Mouse (Mus musculus) testis, adult 2 months (tissue): ENCODE data around the gene Polr2f. TPM values are rescaled to one million over a fixed set of nuclear protein-coding genes. Genes with fewer than 3 reads are reported as not detected.

Source experiments
- H3K27ac ChIP-seq: fragments of 200-500 bp; 2 replicates; pipeline ENCODE4 v1.5.1; 2012; ENCODE audit warnings: low read depth, low read length; ENCODE audit not compliant: control insufficient read depth, insufficient read depth
- H3K27me3 ChIP-seq: fragments of 200-500 bp; 2 replicates; pipeline ENCODE4 v1.6.1; 2012; ENCODE audit warnings: mild to moderate bottlenecking, low read length, moderate library complexity; ENCODE audit not compliant: control insufficient read depth, insufficient read depth
- H3K36me3 ChIP-seq: fragments of 200-500 bp; 2 replicates; pipeline ENCODE4 v1.6.1; 2012; ENCODE audit warnings: mild to moderate bottlenecking, low read length; ENCODE audit not compliant: control insufficient read depth, insufficient read depth
- H3K4me1 ChIP-seq: fragments of 200-500 bp; 2 replicates; pipeline ENCODE4 v1.6.1; 2012; ENCODE audit warnings: low read length; ENCODE audit not compliant: control insufficient read depth, insufficient read depth
- H3K4me3 ChIP-seq: fragments of 200-500 bp; 2 replicates; pipeline ENCODE4 v1.5.1; 2012; ENCODE audit warnings: low read depth, mild to moderate bottlenecking, low read length, moderate library complexity, mixed read lengths; ENCODE audit not compliant: control insufficient read depth
- CTCF ChIP-seq: fragments of 200-500 bp; IDR thresholded peaks from 2 replicates; pipeline ENCODE4 v1.5.1; 2012; ENCODE audit warnings: low read depth, mild to moderate bottlenecking, inconsistent platforms, low read length, moderate library complexity; ENCODE audit not compliant: control insufficient read depth, insufficient read depth, insufficient replicate concordance
- POLR2A ChIP-seq: fragments of 200-500 bp; IDR thresholded peaks from 2 replicates; pipeline ENCODE4 v1.6.1; 2012; ENCODE audit warnings: low read depth, mild to moderate bottlenecking, inconsistent platforms, low read length, moderate library complexity; ENCODE audit not compliant: control insufficient read depth
- polyA plus RNA-seq: library from polyadenylated mRNA; depleted of rRNA; stranded (reverse); fragments of >200 nt; gene quantifications from 2 replicates; pipeline ENCODE4 v1.2.3, GENCODE M21; 2012

Gene Polr2f
- polyA plus RNA-seq, 1 experiment: 41.1 TPM

DNA sequence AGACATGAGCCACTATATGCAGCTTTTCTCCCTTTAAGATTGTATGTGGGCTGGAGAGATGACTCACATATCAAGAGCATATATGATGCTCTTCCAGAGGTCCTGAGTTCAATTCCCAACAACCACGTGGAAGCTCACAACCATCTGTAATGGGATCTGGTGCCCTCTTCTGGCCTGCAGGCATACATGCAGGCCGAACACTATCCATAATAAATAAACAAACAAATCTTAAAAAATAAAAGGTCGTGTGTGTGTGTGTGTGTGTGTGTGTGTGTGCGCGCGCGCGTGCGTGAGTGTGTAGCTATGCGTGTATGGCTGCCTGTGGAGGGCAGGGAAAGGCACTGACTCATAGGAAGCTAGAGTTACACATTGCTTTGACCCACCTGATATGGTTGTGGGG lies 1.2 kb upstream of the Polr2f start:
- Histone ChIP-seq H3K4me3 (peak overlapping the region; percentile 36), H3K27me3 (no peaks in the 10 kb centered on the region), H3K4me1 (no peaks in the 10 kb centered on the region; the same call in 1 of the 2 replicates), H3K27ac (no peak overlapping the region), H3K36me3 (no peaks in the 10 kb centered on the region; the same call in none of the 2 replicates)
- TF ChIP-seq CTCF (no peak), POLR2A (no peak)

DNA sequence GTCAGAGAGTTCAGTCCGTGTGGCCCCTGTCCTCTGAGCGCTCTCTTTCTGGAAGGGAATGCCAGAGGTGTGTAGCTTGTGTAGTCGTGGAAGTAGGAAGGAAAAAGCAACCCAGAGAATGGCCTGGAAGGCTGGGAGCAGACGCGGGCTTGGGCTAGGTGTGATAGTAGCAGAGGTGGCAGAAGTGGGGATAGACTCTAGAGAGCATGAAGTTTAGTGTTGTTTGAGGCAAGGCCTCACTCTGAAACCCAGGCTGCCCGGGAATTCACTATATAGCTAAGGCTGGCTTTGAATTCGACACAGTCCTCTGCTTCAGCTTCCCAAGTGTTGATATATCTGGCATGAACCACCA lies 733 bp downstream of the Polr2f start:
- H3K27me3 ChIP-seq: no peaks in the 10 kb centered on the region
- peaks cover 2% of the 10 kb centered on the region for H3K36me3 ChIP-seq
- H3K4me3 ChIP-seq: peak overlapping the region; percentile 88
- TF ChIP-seq CTCF (no peak), POLR2A (no peak)
- H3K4me1 ChIP-seq: no peaks in the 10 kb centered on the region; the same call in 1 of the 2 replicates
- peak overlapping the region; percentile 2; the same call in 1 of the 2 replicates for H3K27ac ChIP-seq

DNA sequence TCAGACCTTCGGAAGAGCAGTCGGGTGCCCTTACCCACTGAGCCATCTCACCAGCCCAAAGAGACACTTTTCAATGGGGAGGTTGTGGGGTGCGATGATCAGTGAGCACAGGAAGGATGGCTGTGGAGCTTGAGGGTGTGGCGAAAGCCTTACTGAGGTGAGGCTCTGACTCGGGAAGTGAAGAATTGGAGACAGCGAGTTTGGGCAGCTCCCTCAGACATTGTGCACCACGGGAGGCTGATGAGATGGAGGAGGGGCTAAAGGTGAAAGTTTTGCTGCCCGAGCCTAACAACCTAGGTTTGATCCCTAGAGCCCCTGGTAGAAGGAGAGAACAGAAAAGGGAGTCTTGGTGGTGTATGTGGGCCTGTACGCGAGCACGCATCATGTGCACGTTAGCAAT lies 2.5 kb downstream of the Polr2f start:
- Histone ChIP-seq H3K36me3 (peaks cover 3% of the 10 kb centered on the region), H3K4me3 (no peak overlapping the region), H3K27ac (no peak overlapping the region), H3K4me1 (no peaks in the 10 kb centered on the region; the same call in 1 of the 2 replicates), H3K27me3 (no peaks in the 10 kb centered on the region)
- TF ChIP-seq POLR2A: no peak
- TF ChIP-seq CTCF: no peak

DNA sequence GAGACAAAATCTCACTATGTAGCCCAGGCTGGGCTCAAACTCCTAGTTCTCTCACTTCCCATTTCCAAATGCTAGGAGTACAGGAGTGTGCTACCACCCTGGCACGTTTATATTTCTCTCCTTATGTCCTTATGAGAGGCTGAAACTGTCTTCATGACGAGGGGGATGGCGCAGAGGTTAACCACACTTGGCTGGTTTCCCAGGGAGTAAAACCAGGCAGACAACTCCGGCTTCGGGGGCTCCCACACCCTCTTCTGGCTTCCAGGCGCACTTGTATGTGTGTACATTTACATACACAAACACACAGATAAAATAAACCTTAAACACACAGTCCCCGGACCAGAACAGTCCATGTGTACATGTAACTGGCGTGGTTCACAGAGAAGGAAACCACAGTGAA lies 3.2 kb downstream of the Polr2f start:
- no peaks in the 10 kb centered on the region; the same call in 1 of the 2 replicates for H3K4me1 ChIP-seq
- H3K4me3 ChIP-seq: no peak overlapping the region
- H3K27ac ChIP-seq: no peak overlapping the region
- TF ChIP-seq POLR2A (no peak), CTCF (no peak)
- peaks cover 3% of the 10 kb centered on the region for H3K36me3 ChIP-seq
- H3K27me3 ChIP-seq: no peaks in the 10 kb centered on the region

DNA sequence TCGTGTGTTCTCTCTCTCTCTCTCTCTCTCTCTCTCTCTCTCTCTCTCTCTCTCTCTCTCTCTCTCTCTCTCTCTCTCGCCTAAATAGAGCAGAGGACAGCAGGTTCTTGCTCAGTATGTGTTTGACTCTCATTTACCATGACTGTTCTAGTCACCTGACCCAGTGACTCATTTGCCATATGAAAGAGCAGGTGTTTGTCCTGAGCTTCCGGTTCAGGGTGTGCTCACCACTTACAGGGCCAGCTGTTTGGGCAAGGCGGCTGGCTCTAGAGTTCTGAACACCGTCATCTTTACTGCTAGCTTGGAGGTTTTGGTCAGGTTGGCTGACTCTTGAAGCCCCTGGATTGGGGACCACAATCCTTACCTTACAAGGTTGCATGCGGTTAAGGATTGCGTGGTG lies 4.7 kb downstream of the Polr2f start:
- Histone ChIP-seq H3K36me3 (peaks cover 5% of the 10 kb centered on the region), H3K27me3 (no peaks in the 10 kb centered on the region), H3K4me3 (no peak overlapping the region), H3K27ac (no peak overlapping the region), H3K4me1 (no peaks in the 10 kb centered on the region; the same call in 1 of the 2 replicates)
- TF ChIP-seq CTCF (no peak), POLR2A (no peak)

DNA sequence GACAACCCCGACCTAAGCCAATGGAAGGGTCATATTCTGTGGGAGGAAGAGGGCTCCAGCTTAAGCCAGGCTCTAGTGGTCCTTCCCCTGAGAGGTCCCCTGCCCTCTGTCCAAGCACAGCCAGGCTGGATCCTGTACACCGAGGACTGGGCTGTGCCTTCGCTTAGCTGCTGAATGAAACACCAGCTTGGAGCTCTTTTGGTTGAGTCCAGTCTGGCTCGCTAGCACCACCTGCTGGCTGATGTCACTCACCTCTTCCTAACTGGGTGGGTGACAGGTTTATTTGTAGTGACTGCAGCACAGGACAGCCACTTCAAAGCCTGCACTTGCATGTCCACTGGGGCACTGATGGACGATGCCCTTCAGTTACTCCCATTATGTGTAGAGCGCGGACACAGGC lies 7.7 kb downstream of the Polr2f start:
- no peak overlapping the region for H3K27ac ChIP-seq
- peak; percentile 88; the same call in 1 of the 2 replicates for TF ChIP-seq CTCF
- no peak for TF ChIP-seq POLR2A
- no peak overlapping the region for H3K4me3 ChIP-seq
- H3K27me3 ChIP-seq: no peaks in the 10 kb centered on the region
- H3K4me1 ChIP-seq: no peaks in the 10 kb centered on the region
- H3K36me3 ChIP-seq: peaks cover 5% of the 10 kb centered on the region

DNA sequence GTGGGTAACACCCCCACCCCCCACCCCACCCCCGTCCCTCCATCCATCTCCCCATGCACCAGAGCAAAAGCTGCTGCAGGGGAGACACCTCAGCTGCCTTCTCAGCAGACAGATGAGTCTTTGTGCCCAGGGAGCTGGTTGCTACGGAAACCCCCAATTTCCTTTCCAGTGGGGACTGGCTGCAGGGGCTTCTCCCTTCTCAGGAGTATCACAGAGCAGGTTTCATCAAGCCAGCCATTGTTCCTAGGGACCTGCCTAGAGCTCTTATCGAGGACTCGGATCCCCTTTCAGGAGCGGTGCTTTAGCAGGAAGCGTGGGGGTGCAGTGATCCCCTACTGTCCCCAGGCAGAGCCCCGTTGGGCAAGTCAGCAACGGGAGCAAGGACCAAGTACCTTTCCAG lies 11.1 kb downstream of the Polr2f start:
- Histone ChIP-seq H3K27ac (no peak overlapping the region), H3K27me3 (no peaks in the 10 kb centered on the region), H3K4me3 (no peak overlapping the region), H3K36me3 (peaks cover 3% of the 10 kb centered on the region), H3K4me1 (no peaks in the 10 kb centered on the region)
- TF ChIP-seq CTCF (no peak), POLR2A (no peak)

DNA sequence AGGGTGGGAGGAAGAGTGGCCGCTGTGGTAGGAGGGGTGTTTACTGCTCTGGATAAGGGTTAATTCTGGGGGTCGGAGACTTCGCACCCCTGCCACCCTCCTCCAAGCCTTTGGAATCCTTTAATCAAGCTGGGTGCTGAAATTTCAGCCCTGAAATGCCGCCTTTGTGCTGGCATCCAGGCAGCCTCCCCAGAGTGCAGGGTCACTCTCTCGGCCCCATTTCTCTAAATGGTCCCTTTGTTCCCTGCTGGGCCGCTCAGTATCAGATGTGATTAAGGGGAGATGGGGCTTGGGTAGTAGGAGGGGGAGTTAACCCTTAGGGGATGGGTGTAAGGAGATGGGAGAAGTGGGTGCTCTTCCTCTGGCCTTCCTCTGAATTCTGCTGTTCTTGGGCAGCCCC lies 11.9 kb downstream of the Polr2f start:
- H3K4me1 ChIP-seq: no peaks in the 10 kb centered on the region
- no peak overlapping the region for H3K27ac ChIP-seq
- no peaks in the 10 kb centered on the region for H3K27me3 ChIP-seq
- H3K36me3 ChIP-seq: peaks cover 1% of the 10 kb centered on the region
- TF ChIP-seq POLR2A: no peak
- TF ChIP-seq CTCF: no peak
- H3K4me3 ChIP-seq: no peak overlapping the region
